Mouse (Mus musculus) heart, embryonic 16.5 days (tissue): ENCODE data around the gene Mrpl37. TPM values are rescaled to one million over a fixed set of nuclear protein-coding genes. Genes with fewer than 3 reads are reported as not detected.
A peak's percentile ranks its signal among the peaks of the same experiment; 100 is the strongest.
"Not testable (repeated sequence)": the region's sequence is repeated elsewhere in the genome, so short reads cannot be mapped to it uniquely, and the experiment has no call there.

Experiments
- ATAC-seq: fragments of 200-750 bp; cut with Nextera tagmentation; replicated peaks from 2 replicates; pipeline ENCODE4 v1.8.0; 2017; ENCODE audit warnings: moderate number of reproducible peaks; ENCODE audit not compliant: insufficient read depth, low FRiP score; ENCODE audit errors: extremely low read depth
- H3K27ac ChIP-seq: fragments of 300-500 bp; sonication (generic); 2 replicates; pipeline ENCODE4 v1.5.1; 2014; ENCODE audit warnings: mild to moderate bottlenecking, low read length, control low read depth, moderate library complexity
- H3K27me3 ChIP-seq: fragments of 300-500 bp; sonication (generic); 2 replicates; pipeline ENCODE4 v1.6.1; 2014; ENCODE audit warnings: low read length, mixed read lengths; ENCODE audit not compliant: control insufficient read depth, insufficient read depth
- H3K36me3 ChIP-seq: fragments of 300-500 bp; sonication (generic); 2 replicates; pipeline ENCODE4 v1.6.1; 2014; ENCODE audit not compliant: control insufficient read depth, insufficient read depth
- H3K4me1 ChIP-seq: fragments of 300-500 bp; sonication (generic); 2 replicates; pipeline ENCODE4 v1.6.1; 2014; ENCODE audit warnings: low read length, mixed read lengths; ENCODE audit not compliant: control insufficient read depth, insufficient read depth
- H3K4me2 ChIP-seq: fragments of 300-500 bp; sonication (generic); 2 replicates; pipeline ENCODE4 v1.6.1; 2014; ENCODE audit warnings: low read depth, mild to moderate bottlenecking, control low read depth, low read length
- H3K4me3 ChIP-seq: fragments of 300-500 bp; sonication (generic); 2 replicates; pipeline ENCODE4 v1.5.1; 2014; ENCODE audit warnings: mild to moderate bottlenecking, control low read depth, low read length
- H3K9ac ChIP-seq: fragments of 300-500 bp; sonication (generic); 2 replicates; pipeline ENCODE4 v1.6.1; 2014; ENCODE audit warnings: low read length, control low read depth
- H3K9me3 ChIP-seq: fragments of 300-500 bp; sonication (generic); replicated peaks from 2 replicates; pipeline ENCODE4 v1.6.1; 2016; ENCODE audit warnings: low read length; ENCODE audit not compliant: control insufficient read depth
- WGBS: fragments of 180-500 bp; shearing (Covaris S2); extraction: QIAGEN DNeasy Blood & Tissue Kit; methylation state at CpG from one replicate; pipeline ENCODE4 v1.1.7; 2014; 5-methylcytosine and 5-hydroxymethylcytosine counted together
- polyA plus RNA-seq: library from polyadenylated mRNA; unstranded; fragments of >200 nt; fragmentation: Nextera tagmentation; extraction: Ambion mirVana; gene quantifications from 2 replicates; pipeline ENCODE4 v1.2.1, GENCODE M21; 2015

Gene Mrpl37
- 96.7 and 101 TPM in 2 replicates for polyA plus RNA-seq

- peak; percentile 99 for ATAC-seq
- under 1% methylated on average over 60 of the region's 60 CpGs for WGBS
- Histone ChIP-seq H3K4me1 (peaks cover 6% of the 10 kb centered on the region), H3K27ac (peak within 1 kb of the TSS; percentile 43; the same call in 1 of the 2 replicates), H3K9ac (peak within 1 kb of the TSS; percentile 85), H3K27me3 (no peaks in the 10 kb centered on the region), H3K36me3 (peaks cover 29% of the 10 kb centered on the region), H3K9me3 (no peaks in the 10 kb centered on the region), H3K4me3 (peak within 1 kb of the TSS; percentile 72), H3K4me2 (peak within 1 kb of the TSS; percentile 97)
These were observed at the start of gene Mrpl37, which contains the start of gene Cyb5rl for GRCm38 (mm10) chr4:107066252-107067124. Gene Mrpl37, minus strand, starts transcription at chr4:107066868. Gene Cyb5rl, plus strand, starts transcription at chr4:107066988.

DNA sequence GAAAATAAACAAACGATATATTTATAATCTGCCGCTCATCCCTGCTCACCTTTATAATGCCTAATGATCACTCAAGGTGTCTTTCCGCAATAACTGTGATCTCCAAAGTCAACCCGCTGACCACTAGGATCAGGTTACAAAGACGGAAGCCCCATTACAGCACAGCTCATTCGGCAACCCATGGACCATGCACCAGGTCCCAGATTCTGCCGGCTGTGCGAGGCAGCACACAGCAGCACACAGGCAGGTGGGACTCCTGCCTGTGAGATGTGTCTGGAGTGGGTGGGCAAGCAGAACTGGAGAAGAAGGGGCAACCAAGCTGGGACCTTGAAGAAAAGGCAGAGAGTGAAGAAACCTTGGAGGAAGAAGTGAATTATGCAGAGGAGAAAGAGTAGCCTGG lies 47.6 kb upstream of the Mrpl37 start:
- no peak overlapping the region for H3K27ac ChIP-seq
- H3K36me3 ChIP-seq = no peaks in the 10 kb centered on the region
- no peaks in the 10 kb centered on the region for H3K9me3 ChIP-seq
- H3K4me2 ChIP-seq = no peak overlapping the region
- 43% methylated on average over 8 of the region's 8 CpGs for WGBS
- ATAC-seq = no peak
- no peak overlapping the region for H3K9ac ChIP-seq
- no peaks in the 10 kb centered on the region for H3K4me1 ChIP-seq
- H3K27me3 ChIP-seq = no peaks in the 10 kb centered on the region
- H3K4me3 ChIP-seq = no peak overlapping the region

DNA sequence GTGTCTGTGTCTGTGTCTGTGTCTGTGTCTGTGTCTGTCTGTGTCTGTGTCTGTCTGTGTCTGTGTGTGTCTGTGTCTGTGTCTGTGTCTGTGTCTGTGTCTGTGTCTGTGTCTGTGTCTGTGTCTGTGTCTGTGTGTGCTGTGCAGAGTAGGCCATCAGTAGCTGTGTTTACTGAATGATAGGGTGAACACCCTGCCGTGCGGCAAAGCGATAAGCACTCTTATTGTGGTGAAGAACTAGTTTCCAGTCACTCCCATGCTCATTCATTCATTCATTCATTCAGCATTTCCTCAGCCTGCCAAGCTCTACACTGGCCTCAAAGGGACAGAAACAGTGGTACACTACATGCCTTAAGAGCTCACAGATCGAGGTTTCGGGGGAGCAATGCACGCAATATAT lies 42.5 kb upstream of the Mrpl37 start:
- 89% methylated on average over 6 of the region's 6 CpGs for WGBS
- H3K4me2 ChIP-seq, H3K36me3 ChIP-seq, ATAC-seq, H3K27me3 ChIP-seq, H3K9me3 ChIP-seq, H3K9ac ChIP-seq, H3K4me3 ChIP-seq, H3K4me1 ChIP-seq, H3K27ac ChIP-seq: not testable (repeated sequence)

- no peaks in the 10 kb centered on the region for H3K9me3 ChIP-seq
- WGBS = 51% methylated on average over 13 of the region's 13 CpGs
- no peaks in the 10 kb centered on the region for H3K36me3 ChIP-seq
- H3K27me3 ChIP-seq = no peaks in the 10 kb centered on the region
- H3K9ac ChIP-seq = peak overlapping the region; percentile 2; the same call in 1 of the 2 replicates
- no peak overlapping the region for H3K4me3 ChIP-seq
- no peaks in the 10 kb centered on the region for H3K4me1 ChIP-seq
- ATAC-seq = 0 out of 2 replicates have a peak, but pooled peaks have one; percentile 45
- no peak overlapping the region for H3K27ac ChIP-seq
- no peak overlapping the region for H3K4me2 ChIP-seq
These were observed 41.6 kb upstream of the Mrpl37 start for GRCm38 (mm10) chr4:107108291-107108731.

- ATAC-seq = no peak
- WGBS = 87% methylated on average over 16 of the region's 16 CpGs
- no peak overlapping the region for H3K9ac ChIP-seq
- H3K27me3 ChIP-seq = no peaks in the 10 kb centered on the region
- H3K4me3 ChIP-seq = no peak overlapping the region
- no peak overlapping the region for H3K27ac ChIP-seq
- H3K4me1 ChIP-seq = no peaks in the 10 kb centered on the region
- no peak overlapping the region for H3K4me2 ChIP-seq
- no peaks in the 10 kb centered on the region for H3K9me3 ChIP-seq
- H3K36me3 ChIP-seq = no peaks in the 10 kb centered on the region
These were observed 40.1 kb upstream of the Mrpl37 start for GRCm38 (mm10) chr4:107106777-107107176.

GRCm38 (mm10) chr4:107102220-107102619 lies 35.6 kb upstream of the Mrpl37 start:
- Histone ChIP-seq H3K4me3 (no peak overlapping the region), H3K9ac (no peak overlapping the region), H3K9me3 (no peaks in the 10 kb centered on the region), H3K4me1 (no peaks in the 10 kb centered on the region), H3K4me2 (no peak overlapping the region), H3K36me3 (no peaks in the 10 kb centered on the region), H3K27me3 (no peaks in the 10 kb centered on the region), H3K27ac (no peak overlapping the region)
- no peak for ATAC-seq
- 71% methylated on average over 8 of the region's 8 CpGs for WGBS

DNA sequence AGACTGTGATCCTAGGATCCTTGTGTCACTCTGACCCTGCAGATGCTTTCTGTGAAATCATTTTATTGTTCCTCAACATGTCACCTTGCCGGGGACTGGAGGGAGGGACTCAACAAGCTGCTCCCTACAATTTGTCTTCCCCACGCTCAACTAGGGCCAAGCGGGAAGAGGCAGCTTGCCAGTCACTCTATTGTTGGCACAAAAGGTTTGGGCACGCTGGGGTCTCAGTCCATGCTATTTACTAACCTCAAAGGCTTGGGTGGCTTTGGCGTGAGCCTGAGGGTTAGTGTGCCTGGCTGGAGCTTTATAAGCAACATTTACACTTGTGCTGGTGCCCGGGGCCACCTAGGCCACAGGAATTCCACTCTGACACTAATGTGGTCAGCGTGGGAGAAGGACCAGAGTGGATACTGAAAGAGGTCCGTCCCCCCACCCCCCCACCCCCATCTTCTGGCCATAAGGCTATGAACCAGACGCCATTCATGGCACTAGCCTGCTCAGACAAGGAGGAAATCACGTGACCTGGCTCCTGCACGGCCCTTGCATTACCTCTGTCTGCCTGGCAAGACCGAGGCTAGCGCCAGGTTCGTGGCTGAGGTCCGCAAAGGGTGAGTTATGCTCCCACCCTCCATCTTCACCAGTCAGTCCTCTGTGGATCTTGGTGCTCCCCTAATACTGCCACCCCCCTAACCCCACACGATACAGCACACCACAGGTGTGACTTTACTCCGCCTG lies 32.3 kb upstream of the Mrpl37 start:
- no peaks in the 10 kb centered on the region for H3K9me3 ChIP-seq
- WGBS = 75% methylated on average over 17 of the region's 17 CpGs
- H3K4me1 ChIP-seq = no peaks in the 10 kb centered on the region
- H3K27ac ChIP-seq = no peak overlapping the region
- H3K36me3 ChIP-seq = no peaks in the 10 kb centered on the region
- H3K27me3 ChIP-seq = no peaks in the 10 kb centered on the region
- ATAC-seq = no peak; the same call in 1 of the 2 replicates
- H3K4me2 ChIP-seq = no peak overlapping the region
- H3K4me3 ChIP-seq = no peak overlapping the region
- H3K9ac ChIP-seq = no peak overlapping the region

GRCm38 (mm10) chr4:107098375-107098774 lies 31.7 kb upstream of the Mrpl37 start:
- Histone ChIP-seq H3K4me2 (no peak overlapping the region), H3K4me3 (no peak overlapping the region)
- WGBS = 78% methylated on average over 10 of the region's 10 CpGs

DNA sequence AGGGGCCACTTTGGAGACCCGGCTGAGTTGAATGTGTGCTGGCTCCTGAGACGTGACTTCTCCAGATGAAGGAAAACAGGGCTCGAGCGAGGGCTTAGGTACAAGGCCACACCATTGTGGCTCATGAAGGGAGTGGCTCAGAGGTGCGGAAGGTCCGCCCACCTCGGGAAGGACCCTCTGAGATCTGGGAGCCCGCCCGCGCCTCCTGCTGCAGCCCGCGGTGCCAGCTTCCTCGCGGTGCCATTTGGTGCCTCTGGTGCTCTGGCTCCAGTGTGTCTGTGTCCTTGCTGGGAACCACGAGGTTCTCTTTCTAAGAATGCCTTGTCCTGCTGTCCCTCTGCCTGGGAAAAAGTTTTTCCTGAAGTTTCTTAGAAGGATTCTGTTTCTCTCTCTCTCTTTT lies 31.2 kb upstream of the Mrpl37 start:
- no peak for ATAC-seq
- H3K9ac ChIP-seq = no peak overlapping the region
- no peaks in the 10 kb centered on the region for H3K36me3 ChIP-seq
- H3K27ac ChIP-seq = no peak overlapping the region
- H3K4me3 ChIP-seq = no peak overlapping the region
- no peaks in the 10 kb centered on the region for H3K27me3 ChIP-seq
- H3K9me3 ChIP-seq = no peaks in the 10 kb centered on the region
- no peak overlapping the region for H3K4me2 ChIP-seq
- WGBS = 43% methylated on average over 15 of the region's 15 CpGs
- H3K4me1 ChIP-seq = no peaks in the 10 kb centered on the region

More at GRCm38 (mm10) chr4:107098375-107098774, 31.7 kb upstream of the Mrpl37 start:
- Histone ChIP-seq H3K36me3 (no peaks in the 10 kb centered on the region), H3K27me3 (no peaks in the 10 kb centered on the region), H3K9ac (no peak overlapping the region), H3K9me3 (no peaks in the 10 kb centered on the region), H3K4me1 (no peaks in the 10 kb centered on the region), H3K27ac (no peak overlapping the region)
- ATAC-seq = no peak
